Mouse (Mus musculus) embryonic facial prominence, embryonic 11.5 days (tissue): ENCODE results near the gene Nrxn1. TPM values are rescaled to one million over a fixed set of nuclear protein-coding genes. Genes with fewer than 3 reads are reported as not detected.

Source experiments
- ATAC-seq: fragments of 200-750 bp; cut with Nextera tagmentation; replicated peaks from 2 replicates; pipeline ENCODE4 v1.8.0; 2017; ENCODE audit warnings: low read depth; ENCODE audit not compliant: insufficient number of reproducible peaks, low FRiP score, low TSS enrichment
- DNase-seq: peaks from one replicate; pipeline ENCODE4 v3.0.0-alpha.2; 2015; ENCODE audit warnings: low spot score
- H3K27ac ChIP-seq: fragments of 300-500 bp; sonication (generic); replicated peaks from 2 replicates; pipeline ENCODE4 v1.5.1; 2014; ENCODE audit warnings: mild to moderate bottlenecking, low read depth, low read length, control low read depth
- H3K27me3 ChIP-seq: fragments of 300-500 bp; sonication (generic); 2 replicates; pipeline ENCODE4 v1.6.1; 2014; ENCODE audit warnings: mild to moderate bottlenecking, low read length, moderate library complexity, mixed read lengths; ENCODE audit not compliant: control insufficient read depth, insufficient read depth
- H3K36me3 ChIP-seq: fragments of 300-500 bp; sonication (generic); replicated peaks from 2 replicates; pipeline ENCODE4 v1.6.1; 2014; ENCODE audit warnings: low read depth, mild to moderate bottlenecking, low read length, moderate library complexity, mixed read lengths; ENCODE audit not compliant: control insufficient read depth, insufficient read depth
- H3K4me1 ChIP-seq: fragments of 300-500 bp; sonication (generic); 2 replicates; pipeline ENCODE4 v1.6.1; 2014; ENCODE audit warnings: low read length, mixed read lengths; ENCODE audit not compliant: control insufficient read depth, insufficient read depth
- H3K4me2 ChIP-seq: fragments of 300-500 bp; sonication (generic); 2 replicates; pipeline ENCODE4 v1.6.1; 2014; ENCODE audit warnings: low read depth, mild to moderate bottlenecking, control low read depth, low read length, moderate library complexity
- H3K4me3 ChIP-seq: fragments of 300-500 bp; sonication (generic); 2 replicates; pipeline ENCODE4 v1.5.1; 2014; ENCODE audit warnings: low read depth, low read length, control low read depth
- H3K9ac ChIP-seq: fragments of 300-500 bp; sonication (generic); replicated peaks from 2 replicates; pipeline ENCODE4 v1.6.1; 2014; ENCODE audit warnings: mild to moderate bottlenecking, control low read depth, low read length
- H3K9me3 ChIP-seq: fragments of 300-500 bp; sonication (generic); replicated peaks from 2 replicates; pipeline ENCODE4 v1.6.1; 2016; ENCODE audit warnings: mild to moderate bottlenecking, low read length, inconsistent platforms, mixed read lengths; ENCODE audit not compliant: control insufficient read depth
- WGBS: fragments of 180-500 bp; shearing (Covaris S2); extraction: QIAGEN DNeasy Blood & Tissue Kit; methylation state at CpG from one replicate; pipeline ENCODE4 v1.1.7; 2014; 5-methylcytosine and 5-hydroxymethylcytosine counted together
- polyA plus RNA-seq: library from polyadenylated mRNA; unstranded; fragments of >200 nt; fragmentation: Nextera tagmentation; extraction: Ambion mirVana; gene quantifications from 2 replicates; pipeline ENCODE4 v1.2.1, GENCODE M21; 2014

The Nrxn1 gene
- polyA plus RNA-seq, 1 experiment from 2014 or later: 4.6 TPM

- Histone ChIP-seq H3K4me2 (no peak overlapping the region), H3K4me1 (no peaks in the 10 kb centered on the region), H3K9me3 (no peaks in the 10 kb centered on the region), H3K4me3 (no peak overlapping the region), H3K9ac (no peak overlapping the region), H3K36me3 (no peaks in the 10 kb centered on the region; the same call in 1 of the 2 replicates), H3K27me3 (no peaks in the 10 kb centered on the region; the same call in 1 of the 2 replicates), H3K27ac (no peak overlapping the region)
- ATAC-seq (no peak), DNase-seq (no peak)
- 71% methylated on average over 79 of the region's 82 CpGs for WGBS
Measured at GRCm38 (mm10) chr17:91088037-91088715, 4.7 kb downstream of the Nrxn1 start.

GRCm38 (mm10) chr17:91086412-91086811 lies 6.5 kb downstream of the Nrxn1 start:
- Histone ChIP-seq H3K4me2 (no peak overlapping the region), H3K27me3 (no peaks in the 10 kb centered on the region; the same call in 1 of the 2 replicates), H3K9me3 (no peaks in the 10 kb centered on the region), H3K4me1 (no peaks in the 10 kb centered on the region), H3K36me3 (no peaks in the 10 kb centered on the region; the same call in 1 of the 2 replicates), H3K4me3 (no peak overlapping the region), H3K27ac (no peak overlapping the region), H3K9ac (no peak overlapping the region)
- WGBS: 88% methylated on average over 1 of the region's 1 CpGs
- ATAC-seq (no peak), DNase-seq (no peak)

DNA sequence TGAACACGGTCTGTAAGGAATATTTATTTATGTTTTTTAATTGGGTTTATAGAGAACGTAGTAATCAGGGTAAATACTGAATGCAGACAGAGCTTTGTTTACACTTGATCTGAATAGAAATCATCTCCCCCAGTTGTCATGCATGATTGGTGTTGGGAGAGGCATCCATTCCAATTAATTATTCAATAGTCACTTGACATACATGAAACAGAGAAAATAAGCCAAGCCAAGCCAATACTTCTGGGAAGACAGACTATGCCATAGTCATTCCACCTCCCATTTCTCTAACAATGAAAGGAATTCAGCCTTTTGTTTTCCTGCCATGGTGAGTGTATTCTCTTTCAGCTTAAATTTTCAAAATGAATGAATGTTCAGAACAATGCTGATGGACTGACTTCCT lies 7.5 kb downstream of the Nrxn1 start:
- no peak for ATAC-seq
- no peak overlapping the region for H3K4me2 ChIP-seq
- no peaks in the 10 kb centered on the region; the same call in 1 of the 2 replicates for H3K27me3 ChIP-seq
- H3K9me3 ChIP-seq: no peaks in the 10 kb centered on the region
- H3K9ac ChIP-seq: no peak overlapping the region
- H3K4me3 ChIP-seq: no peak overlapping the region
- 78% methylated on average over 2 of the region's 2 CpGs for WGBS
- H3K36me3 ChIP-seq: no peaks in the 10 kb centered on the region; the same call in 1 of the 2 replicates
- no peaks in the 10 kb centered on the region for H3K4me1 ChIP-seq
- DNase-seq: no peak
- H3K27ac ChIP-seq: no peak overlapping the region

- Histone ChIP-seq H3K27me3 (no peaks in the 10 kb centered on the region), H3K4me1 (no peaks in the 10 kb centered on the region), H3K9ac (no peak overlapping the region), H3K36me3 (no peaks in the 10 kb centered on the region), H3K9me3 (no peaks in the 10 kb centered on the region), H3K27ac (no peak overlapping the region), H3K4me2 (no peak overlapping the region), H3K4me3 (no peak overlapping the region)
- DNase-seq: no peak
- ATAC-seq: no peak
Measured at GRCm38 (mm10) chr17:91079096-91079495, 13.8 kb downstream of the Nrxn1 start.

DNA sequence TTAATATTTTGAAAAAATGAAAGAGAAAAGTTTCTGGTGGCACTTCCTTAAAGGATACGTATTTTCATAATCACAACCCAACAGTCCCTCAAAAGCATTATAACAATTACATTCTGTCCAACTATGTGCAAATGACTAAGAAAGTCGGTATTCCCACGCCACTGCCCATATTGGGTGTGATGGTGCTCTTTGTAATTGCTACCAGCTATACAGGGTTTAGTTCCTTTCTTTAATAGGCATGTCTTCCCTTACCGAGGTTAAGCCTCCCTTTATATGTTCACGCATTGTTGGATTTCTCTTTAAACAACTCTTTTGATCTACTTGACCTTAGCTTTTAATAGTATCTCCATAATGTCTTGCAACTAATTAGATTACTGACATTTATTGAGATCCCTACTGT lies 18.1 kb downstream of the Nrxn1 start:
- Histone ChIP-seq H3K27ac (no peak overlapping the region), H3K4me1 (no peaks in the 10 kb centered on the region), H3K4me3 (no peak overlapping the region), H3K36me3 (no peaks in the 10 kb centered on the region), H3K9me3 (no peaks in the 10 kb centered on the region), H3K27me3 (no peaks in the 10 kb centered on the region), H3K4me2 (no peak overlapping the region), H3K9ac (no peak overlapping the region)
- ATAC-seq (no peak), DNase-seq (no peak)
- 63% methylated on average over 5 of the region's 5 CpGs for WGBS

GRCm38 (mm10) chr17:91033466-91033865 lies 59.4 kb downstream of the Nrxn1 start:
- no peaks in the 10 kb centered on the region for H3K27me3 ChIP-seq
- H3K36me3 ChIP-seq: no peaks in the 10 kb centered on the region
- no peaks in the 10 kb centered on the region for H3K4me1 ChIP-seq
- WGBS: 71% methylated on average over 7 of the region's 7 CpGs
- no peaks in the 10 kb centered on the region for H3K9me3 ChIP-seq
- DNase-seq (no peak), ATAC-seq (no peak)
- H3K4me3 ChIP-seq: no peak overlapping the region
- no peak overlapping the region for H3K9ac ChIP-seq
- H3K4me2 ChIP-seq: no peak overlapping the region
- H3K27ac ChIP-seq: no peak overlapping the region

DNA sequence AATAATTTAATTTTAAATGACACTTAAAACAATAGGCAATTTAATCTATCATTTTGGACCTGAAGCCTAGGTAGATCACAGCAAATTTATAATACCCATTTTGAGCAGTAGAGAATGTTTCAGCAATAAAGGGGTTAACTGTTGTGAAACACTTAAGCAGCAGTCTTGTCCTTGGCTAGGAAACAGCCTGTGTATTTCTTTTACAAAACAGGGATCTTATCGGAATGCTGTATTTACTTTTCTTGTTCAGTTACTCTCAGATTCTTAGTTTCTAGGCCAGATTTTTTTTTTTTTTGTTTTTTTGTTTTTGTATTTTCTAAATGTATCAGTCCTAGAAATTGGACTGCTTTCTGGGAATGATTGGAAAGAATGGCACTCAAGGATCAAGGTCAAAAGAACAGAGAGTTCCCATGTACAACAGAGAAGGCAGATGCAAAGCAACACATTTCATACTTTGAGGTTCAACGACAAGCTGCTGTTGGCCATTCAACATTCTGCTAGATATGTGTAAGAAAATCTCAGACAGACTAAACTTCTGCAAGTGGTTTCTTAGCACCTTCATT lies 67.7 kb downstream of the Nrxn1 start:
- Histone ChIP-seq H3K9ac (no peak overlapping the region), H3K4me2 (no peak overlapping the region), H3K36me3 (no peaks in the 10 kb centered on the region), H3K9me3 (no peaks in the 10 kb centered on the region), H3K4me1 (no peaks in the 10 kb centered on the region), H3K27ac (no peak overlapping the region), H3K4me3 (no peak overlapping the region), H3K27me3 (no peaks in the 10 kb centered on the region)
- no peak for DNase-seq
- WGBS: 64% methylated on average over 2 of the region's 2 CpGs
- no peak for ATAC-seq

- H3K4me3 ChIP-seq: no peak overlapping the region
- H3K4me1 ChIP-seq: no peaks in the 10 kb centered on the region
- H3K9ac ChIP-seq: no peak overlapping the region
- no peak overlapping the region for H3K4me2 ChIP-seq
- no peak for ATAC-seq
- H3K27ac ChIP-seq: no peak overlapping the region
- no peaks in the 10 kb centered on the region for H3K27me3 ChIP-seq
- WGBS: 83% methylated on average over 5 of the region's 5 CpGs
- no peaks in the 10 kb centered on the region for H3K36me3 ChIP-seq
- no peak for DNase-seq
- no peaks in the 10 kb centered on the region for H3K9me3 ChIP-seq
Measured at GRCm38 (mm10) chr17:91007385-91008089, 85.3 kb downstream of the Nrxn1 start.
